Mouse (Mus musculus) layer of hippocampus, postnatal 14 days (tissue): ENCODE data around the gene Hba-a2. TPM values are rescaled to one million over a fixed set of nuclear protein-coding genes. Genes with fewer than 3 reads are reported as not detected.
"Not testable (repeated sequence)": the region's sequence is repeated elsewhere in the genome, so short reads cannot be mapped to it uniquely, and the experiment has no call there.

Experiments
- DNase-seq, 2 experiments: peaks; one replicate each; pipeline ENCODE4 v3.0.0; 2021 to 2022; ENCODE audit warnings: low spot score in 2 of 2, mixed read lengths in 1 of 2
- total RNA-seq, 2 experiments: library from RNA; stranded (reverse); gene quantifications; 2 replicates each; pipeline ENCODE4 v1.2.3; 2021

The Hba-a2 gene
- total RNA-seq, 2 experiments from 2014 or later = 397 to 459 TPM

DNA sequence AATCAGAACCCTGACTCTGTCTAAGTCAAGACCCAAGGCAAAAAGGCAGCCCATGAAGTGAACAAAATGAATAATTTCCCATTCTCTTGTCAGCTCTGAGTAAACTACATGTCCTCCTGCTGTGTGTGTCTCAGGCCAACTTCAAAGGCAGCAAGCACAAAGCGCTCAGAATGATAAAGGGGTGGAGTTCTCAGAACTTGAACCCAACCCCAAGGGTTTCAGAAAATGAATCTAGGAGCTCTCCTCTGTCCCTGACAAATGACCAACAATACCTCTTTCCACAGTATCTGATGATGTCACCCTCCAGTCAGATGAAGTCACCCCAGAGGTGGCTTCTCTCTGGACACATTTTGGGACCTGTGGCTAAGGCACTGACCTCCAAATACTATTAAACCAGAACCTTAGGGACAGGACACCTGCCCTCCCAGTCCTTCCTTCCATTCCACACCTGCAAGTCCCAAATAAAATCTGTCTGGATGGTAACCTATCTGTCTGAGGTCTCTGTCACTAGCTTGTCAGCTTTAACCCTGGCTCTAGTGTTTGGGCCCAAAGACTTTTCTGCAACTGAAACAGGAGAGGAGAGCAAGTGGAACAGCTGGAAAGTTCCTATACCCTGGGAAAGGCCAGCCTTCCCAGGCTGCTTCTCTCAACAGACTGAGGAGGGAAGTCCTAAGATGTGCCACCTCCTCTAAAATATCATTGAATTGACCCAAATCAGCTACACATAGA is 14.7 kb upstream of the Hba-a2 start:
- DNase-seq = no peak

GRCm38 (mm10) chr11:32283091-32283777 is 13.1 kb upstream of the Hba-a2 start, which contains the start of gene Hba-a1:
Gene Hba-a1 (plus strand): TSS chr11:32283511.
- DNase-seq = not testable (repeated sequence)

GRCm38 (mm10) chr11:32284582-32284981 is 11.7 kb upstream of the Hba-a2 start:
- DNase-seq = not testable (repeated sequence)

- DNase-seq = no peak
Observed at GRCm38 (mm10) chr11:32285031-32285775, 11.1 kb upstream of the Hba-a2 start.

DNA sequence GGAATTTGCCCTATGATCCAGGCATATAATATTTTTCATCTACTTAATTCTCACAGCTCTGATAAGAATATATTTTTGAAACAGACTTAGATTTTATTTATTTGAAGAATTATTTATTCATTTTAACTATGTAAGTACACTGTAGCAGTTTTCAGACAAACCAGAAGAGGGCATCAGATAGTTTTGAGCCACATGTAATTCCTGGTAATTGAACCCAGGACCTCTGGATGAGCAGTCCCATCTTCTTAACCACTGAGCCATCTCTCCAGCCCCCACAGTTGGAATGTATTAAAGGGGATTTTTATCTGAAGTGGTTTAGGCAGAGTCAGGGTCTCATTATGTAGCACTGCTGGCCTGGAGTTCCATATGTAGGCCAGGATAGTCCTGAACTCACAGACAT is 10.4 kb upstream of the Hba-a2 start:
- not testable (repeated sequence) for DNase-seq

GRCm38 (mm10) chr11:32286695-32287492 is 9.4 kb upstream of the Hba-a2 start, which contains the start of gene Hbq1b:
Gene Hbq1b (plus strand): TSS chr11:32286965.
- DNase-seq = peak; percentile 81 to 84

DNA sequence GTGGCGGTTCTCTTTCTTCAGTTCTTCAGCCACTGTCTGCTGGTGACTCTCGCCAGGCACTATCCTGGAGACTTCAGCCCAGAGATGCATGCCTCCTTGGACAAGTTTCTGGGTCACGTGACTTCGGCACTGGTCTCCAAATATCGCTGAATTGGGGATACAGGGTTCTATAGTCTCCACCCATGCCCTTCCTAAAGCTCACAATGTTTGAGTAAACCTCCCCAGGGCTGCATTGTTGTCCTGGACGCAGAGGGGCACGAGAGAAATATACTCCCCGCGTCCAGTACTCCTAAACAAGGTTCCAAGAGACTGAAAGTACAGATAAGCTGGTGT is 8.8 kb upstream of the Hba-a2 start:
- DNase-seq = no peak

DNA sequence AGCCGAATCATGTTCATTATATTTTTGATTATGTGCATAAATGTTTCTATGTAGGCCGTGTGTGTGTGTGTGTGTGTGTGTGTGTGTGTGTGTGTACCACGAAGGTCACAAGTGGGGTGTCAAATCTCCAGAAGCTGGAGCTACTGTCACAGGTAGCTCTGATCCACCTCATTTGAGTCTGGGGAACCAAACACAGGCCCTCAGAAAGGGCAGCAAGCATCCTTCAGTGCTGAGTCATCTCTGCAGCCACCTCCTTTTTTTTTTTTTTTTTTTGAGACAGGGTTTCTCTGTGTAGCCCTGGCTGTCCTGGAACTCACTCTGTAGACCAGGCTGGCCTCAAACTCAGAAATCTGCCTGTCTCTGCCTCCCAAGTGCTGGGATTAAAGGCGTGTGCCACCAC is 3.5 kb upstream of the Hba-a2 start:
- DNase-seq = not testable (repeated sequence)

DNA sequence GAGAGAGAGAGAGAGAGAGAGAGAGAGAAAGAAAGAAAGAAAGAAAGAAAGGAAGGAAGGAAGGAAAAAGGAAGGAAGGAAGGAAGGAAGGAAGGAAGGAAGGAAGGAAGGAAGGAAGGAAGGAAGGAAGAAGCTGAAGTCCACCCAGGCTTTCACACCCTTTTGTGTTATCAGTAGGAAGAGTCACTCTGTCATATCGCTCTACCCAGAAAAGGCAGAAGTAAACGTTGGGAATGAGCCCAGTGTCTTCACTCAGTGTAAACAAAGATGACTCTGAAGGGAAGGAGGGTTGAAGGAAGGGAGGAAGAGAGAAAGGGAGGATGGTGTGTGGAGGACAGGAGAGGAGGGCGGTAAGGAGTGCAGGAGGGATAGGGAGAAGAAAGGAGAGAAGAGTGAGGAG is 2.8 kb upstream of the Hba-a2 start:
- not testable (repeated sequence) for DNase-seq

- DNase-seq = not testable (repeated sequence)
Observed at GRCm38 (mm10) chr11:32297417-32297816, 1.1 kb downstream of the Hba-a2 start.

DNA sequence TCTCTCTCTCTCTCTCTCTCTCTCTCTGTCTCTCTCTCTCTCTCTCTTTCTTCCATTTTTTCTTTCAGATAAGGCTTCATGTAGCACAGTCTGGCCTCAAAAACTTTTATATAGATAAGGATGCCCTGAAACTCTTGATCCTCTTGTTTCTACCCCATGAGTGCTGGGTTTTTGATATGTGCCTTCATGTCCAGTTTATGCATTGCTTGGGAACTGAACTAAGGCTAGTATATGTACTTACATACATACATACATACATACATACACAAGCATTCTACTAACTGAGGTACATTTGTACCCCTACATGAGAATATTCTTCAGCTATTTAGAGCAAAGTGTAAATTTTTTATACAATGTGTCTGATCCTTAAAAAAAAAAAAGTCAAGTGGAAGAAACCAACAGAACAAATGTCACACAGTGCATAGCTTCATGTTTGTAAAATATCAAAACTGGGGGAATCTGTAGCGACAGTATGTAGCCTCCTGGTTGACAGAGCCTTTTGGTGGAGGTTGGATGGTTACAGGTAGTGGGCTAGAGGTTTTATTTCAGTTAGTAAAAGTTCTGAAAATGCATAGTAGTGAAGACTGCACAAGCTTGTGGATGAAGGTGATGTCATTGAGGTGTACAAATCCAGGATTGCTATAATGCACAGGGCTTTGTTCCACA is 1.7 kb downstream of the Hba-a2 start:
- DNase-seq = no peak

GRCm38 (mm10) chr11:32298532-32298918 is 2.2 kb downstream of the Hba-a2 start:
- DNase-seq = no peak

DNA sequence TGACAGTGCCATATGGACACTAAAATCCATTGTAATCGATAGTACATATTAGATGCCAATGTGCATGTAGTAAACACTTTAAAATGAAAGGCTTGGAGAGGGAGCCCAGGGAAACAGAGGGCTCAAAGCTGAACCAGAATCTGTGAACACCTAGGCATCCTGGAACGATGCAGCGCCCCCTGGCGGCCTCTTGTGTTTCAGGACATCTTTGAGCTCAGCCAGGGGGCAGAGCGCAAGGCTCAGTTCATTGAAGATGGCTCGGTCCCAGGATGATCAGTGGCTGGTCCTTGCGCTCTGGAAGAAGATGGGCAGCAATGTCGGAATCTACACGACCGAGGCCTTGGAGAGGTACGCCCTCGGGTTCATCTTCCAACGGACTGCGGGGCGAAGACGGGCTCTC is 3.6 kb downstream of the Hba-a2 start, which contains the start of gene Hbq1a:
TSS of gene Hbq1a (plus strand) at position 205 of the 400 bp plus-strand sequence.
- peak; percentile 68 for DNase-seq

- no peak for DNase-seq
Observed at GRCm38 (mm10) chr11:32300279-32301267, 4.3 kb downstream of the Hba-a2 start.

- no peak for DNase-seq
Observed at GRCm38 (mm10) chr11:32301506-32301905, 5.2 kb downstream of the Hba-a2 start.

- DNase-seq = peak in 1 of 2 experiments; percentile 44
Observed at GRCm38 (mm10) chr11:32302824-32303419, 6.6 kb downstream of the Hba-a2 start.

DNA sequence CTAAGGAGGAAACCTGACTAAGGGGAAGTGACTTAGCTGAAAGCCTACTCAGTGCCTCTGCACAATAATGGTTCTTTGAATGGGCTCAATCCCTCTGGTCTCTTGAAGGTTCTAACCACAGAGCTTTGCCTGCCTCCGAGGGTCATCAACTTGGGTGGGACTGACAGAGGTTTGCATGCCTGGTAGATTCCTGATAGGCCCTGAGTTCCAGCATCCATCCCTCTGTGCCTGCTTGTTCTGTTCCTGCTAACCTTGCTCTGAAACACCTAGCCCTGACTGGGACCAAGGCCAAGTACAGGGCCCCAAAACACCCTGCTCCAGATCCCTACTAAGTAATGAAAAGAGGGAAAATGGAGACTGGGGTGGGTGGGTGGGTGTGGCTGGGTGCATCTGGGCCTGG is 7.2 kb downstream of the Hba-a2 start:
- DNase-seq = no peak

GRCm38 (mm10) chr11:32307006-32307405 is 10.7 kb downstream of the Hba-a2 start:
- DNase-seq = no peak

DNA sequence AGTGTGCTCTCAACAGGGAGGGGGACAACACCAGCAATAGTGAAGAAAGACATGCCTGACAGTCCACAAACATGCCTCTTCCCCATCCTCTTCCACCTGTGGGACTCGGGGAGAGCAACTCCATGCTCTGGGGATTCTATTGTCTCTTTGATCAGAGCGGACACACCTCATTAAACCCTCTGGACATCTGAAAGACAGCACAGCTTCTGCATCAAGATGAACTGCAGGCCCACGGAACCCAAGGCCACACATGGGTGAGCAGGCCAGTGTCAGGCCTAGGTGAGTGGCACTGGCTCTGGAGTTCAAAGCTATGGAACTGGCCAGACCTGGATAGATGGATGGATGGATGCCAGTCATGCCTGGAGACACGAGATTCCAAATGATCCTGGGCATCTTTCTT is 13.2 kb downstream of the Hba-a2 start:
- no peak for DNase-seq
